22 mouse cellular contexts compared by ENCODE assay signal in the genomic region with DNA sequence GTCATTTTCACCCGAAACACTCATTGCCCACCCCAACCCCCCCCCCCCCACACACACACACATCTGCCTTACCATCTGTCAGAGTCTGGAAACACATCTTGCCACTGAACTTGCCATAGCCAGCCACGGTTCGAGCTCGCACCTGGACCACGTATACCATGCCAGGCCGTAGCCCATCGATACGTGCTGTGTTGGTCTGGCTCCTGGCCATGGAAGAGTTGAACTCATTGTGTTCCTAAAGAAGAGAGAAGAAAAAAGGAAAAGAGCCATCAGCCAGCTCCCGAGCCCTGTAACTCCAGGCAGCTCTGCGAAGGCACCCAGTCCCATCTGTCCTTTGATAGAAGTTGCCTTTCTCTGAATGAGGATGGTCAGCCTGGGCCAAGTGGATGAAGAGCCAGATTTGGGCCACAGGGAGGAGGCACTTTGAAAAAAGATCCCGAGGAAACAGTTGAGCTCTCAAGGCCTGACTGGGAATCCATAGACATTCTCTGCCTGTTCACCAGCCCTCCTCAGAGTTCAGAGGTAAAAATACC.
DNase-seq lines count a peak whose midpoint lies in the region; ATAC-seq lines count a peak whose summit lies in the region.
"Had no signal": no experiment of that assay in that cellular context is flagged by ENCODE, and none has a peak within 500 bp of the region (broad histone marks: within the 10 kb centered on the region; RNA-seq: fewer than 3 reads in every experiment).

No protein-coding gene starts in this region.

- no peaks in the 10 kb centered on the region for H3K27me3 ChIP-seq in intestine, embryonic 14.5 days (replicated peaks; ENCODE audit: control insufficient read depth, insufficient read depth, low read length)
- H3K27me3 ChIP-seq in intestine, embryonic 16.5 days (replicated peaks; ENCODE audit: control insufficient read depth, insufficient read depth, low read length), result no peaks in the 10 kb centered on the region
- H3K27me3 ChIP-seq: CH12.LX; embryonic facial prominence, embryonic 12.5 days; forebrain, embryonic 13.5 days; forebrain, embryonic 15.5 days; Patski had no signal

- 94% methylated on average over 11 of the region's 11 CpGs for WGBS in intestine, embryonic 14.5 days
- WGBS in intestine, embryonic 16.5 days, result 93% methylated on average over 11 of the region's 11 CpGs

- H3K27ac ChIP-seq in intestine, embryonic 14.5 days (ENCODE audit: low read depth), result no peak overlapping the region
- no peak overlapping the region for H3K27ac ChIP-seq in intestine, embryonic 16.5 days (ENCODE audit: low read length)
- H3K27ac ChIP-seq: embryonic facial prominence, embryonic 10.5 days; embryonic facial prominence, embryonic 12.5 days; forebrain, embryonic 13.5 days; forebrain, embryonic 15.5 days had no signal

- no peak overlapping the region for H3K4me3 ChIP-seq in intestine, embryonic 14.5 days (ENCODE audit: low read depth, low read length)
- H3K4me3 ChIP-seq in intestine, embryonic 16.5 days (ENCODE audit: low read length), result no peak overlapping the region
- H3K4me3 ChIP-seq: embryonic facial prominence, embryonic 10.5 days; embryonic facial prominence, embryonic 12.5 days; forebrain, embryonic 13.5 days; forebrain, embryonic 15.5 days had no signal

- intact Hi-C loops in heart, postnatal 36 days (cut with DNase I), result no loop called here

- 0 out of 2 replicates have a peak, but pooled peaks cover 2% of the 10 kb centered on the region for H3K9me3 ChIP-seq in intestine, embryonic 14.5 days (ENCODE audit: control insufficient read depth, low read length)
- H3K9me3 ChIP-seq in intestine, embryonic 16.5 days (ENCODE audit: control insufficient read depth, low read length), result no peaks in the 10 kb centered on the region
- H3K9me3 ChIP-seq: embryonic facial prominence, embryonic 10.5 days; embryonic facial prominence, embryonic 12.5 days; forebrain, embryonic 13.5 days; forebrain, embryonic 15.5 days had no signal

- no peak overlapping the region for H3K4me2 ChIP-seq in intestine, embryonic 14.5 days (ENCODE audit: low read length)
- no peak overlapping the region for H3K4me2 ChIP-seq in intestine, embryonic 16.5 days (ENCODE audit: low read depth, low read length)
- H3K4me2 ChIP-seq: embryonic facial prominence, embryonic 12.5 days; forebrain, embryonic 13.5 days; forebrain, embryonic 15.5 days had no signal

- H3K36me3 ChIP-seq in intestine, embryonic 14.5 days (ENCODE audit: control insufficient read depth, insufficient read depth, low read length), result no peaks in the 10 kb centered on the region
- H3K36me3 ChIP-seq in intestine, embryonic 16.5 days (ENCODE audit: control insufficient read depth, insufficient read depth, low read length), result no peaks in the 10 kb centered on the region
- H3K36me3 ChIP-seq: embryonic facial prominence, embryonic 10.5 days; embryonic facial prominence, embryonic 12.5 days; forebrain, embryonic 15.5 days; G1E had no signal

- no peak overlapping the region for H3K9ac ChIP-seq in intestine, embryonic 14.5 days (ENCODE audit: low read length)
- H3K9ac ChIP-seq in intestine, embryonic 16.5 days (ENCODE audit: low read depth, low read length), result no peak overlapping the region
- H3K9ac ChIP-seq: embryonic facial prominence, embryonic 12.5 days; forebrain, embryonic 13.5 days; forebrain, embryonic 15.5 days; forebrain, postnatal 0 days had no signal

- H3K4me1 ChIP-seq in intestine, embryonic 14.5 days (replicated peaks; ENCODE audit: control insufficient read depth, insufficient read depth, low read length), result 0 out of 2 replicates have a peak, but pooled peaks cover 8% of the 10 kb centered on the region
- H3K4me1 ChIP-seq in intestine, embryonic 16.5 days (ENCODE audit: control insufficient read depth, insufficient read depth, low read length), result no peaks in the 10 kb centered on the region
- H3K4me1 ChIP-seq: embryonic facial prominence, embryonic 10.5 days; embryonic facial prominence, embryonic 12.5 days had no signal

- ATAC-seq in intestine, embryonic 14.5 days (replicated peaks; ENCODE audit: low FRiP score, low TSS enrichment, low read depth), result no peak
- no peak for ATAC-seq in intestine, embryonic 16.5 days
- ATAC-seq: activated CD4-positive, CD25-positive, alpha-beta regulatory T cell, adult 4 months; CD4-positive, CD25-positive, alpha-beta regulatory T cell, adult 4 months; forebrain, embryonic 13.5 days; forebrain, embryonic 15.5 days; forebrain, postnatal 0 days; Patski had no signal

- DNase-seq in cerebellum, postnatal 10 days, result peak; percentile 54 to 59
- DNase-seq in cerebellum, adult 9-11 months, result no peak
- peak; percentile 41 for DNase-seq in heart, adult 11 months
- DNase-seq in heart, postnatal 36 days, result no peak
- DNase-seq in intestine, embryonic 14.5 days (ENCODE audit: low spot score), result peak; percentile 45
- DNase-seq: adrenal gland, adult 8-10 months; adrenal gland, postnatal 14 days; adrenal gland, postnatal 36 days; B cell, adult 2 months; cerebellum, adult 18-20 months; cerebellum, adult 8-10 months; forebrain, postnatal 0 days had no signal

Comparison
In these comparisons a context has a peak if more than half of its experiments do, and no peak if none do; other contexts are left out.
1. DNase-seq: peak in cerebellum, postnatal 10 days (2 of 2), heart, adult 11 months (single experiment) and intestine, embryonic 14.5 days (single experiment); none in cerebellum, adult 9-11 months (single experiment) and heart, postnatal 36 days (0 of 2).